Mouse (Mus musculus) embryonic fibroblast, embryonic 13.5 days (primary cell): ENCODE measurements around the gene Arrb1.

Source experiments
- CTCF ChIP-seq: IDR thresholded peaks from 2 replicates; pipeline ENCODE4 v1.5.1; 2011; ENCODE audit warnings: mild to moderate bottlenecking, control low read depth, low read length, moderate library complexity, borderline replicate concordance; ENCODE audit not compliant: insufficient read depth
- POLR2A ChIP-seq: IDR thresholded peaks from 2 replicates; pipeline ENCODE4 v1.6.1; 2011; ENCODE audit warnings: low read depth, mild to moderate bottlenecking, control low read depth, low read length, moderate library complexity

- TF ChIP-seq CTCF (no peak), POLR2A (no peak)
Observed at GRCm38 (mm10) chr7:99649585-99649984, 114.3 kb downstream of the Arrb1 start.
